Mouse (Mus musculus) embryonic stem cell, embryonic (primary cell): Measurements from ENCODE around the gene Ormdl3.

Source experiments
- CTCF ChIA-PET, 4 experiments: fragments of 300-600 bp in 2 of 4; fragments of 350-600 bp in 2 of 4; sonication (Branson Sonifier 250); formaldehyde crosslinking; loops; one replicate each; lab custom pipeline; 2022; ENCODE audit warnings: inconsistent platforms in 2 of 4; lab: Charles Lee
- POLR2A ChIA-PET, 4 experiments: fragments of 300-600 bp in 2 of 4; fragments of 350-600 bp in 2 of 4; sonication (Branson Sonifier 250); formaldehyde crosslinking; loops; one replicate each; lab custom pipeline; 2022; ENCODE audit warnings: antibody characterized with exemption in 4 of 4, inconsistent platforms in 1 of 4; lab: Charles Lee

Ormdl3 gene

GRCm38 (mm10) chr11:98595955-98596354, 8.8 kb upstream of the Ormdl3 start:
- CTCF ChIA-PET = interaction anchor here in 1 of 4 experiments (0.8 to 0.9 kb wide), 2 partner anchors 39 to 254 kb away, joined by 3 read pairs; no protein-coding TSS in a partner anchor
- POLR2A ChIA-PET = interaction anchor here in 1 of 4 experiments (4.5 kb wide), 1 partner anchor 8 kb away, joined by 49 read pairs; the partner anchor contains the start of gene Ormdl3

- CTCF ChIA-PET = interaction anchor here in 1 of 4 experiments (0.8 to 0.9 kb wide), 2 partner anchors 39 to 253 kb away, joined by 3 read pairs; no protein-coding TSS in a partner anchor
- POLR2A ChIA-PET = interaction anchor here in 1 of 4 experiments (4.5 kb wide), 1 partner anchor 8 kb away, joined by 49 read pairs; the partner anchor contains the start of gene Ormdl3
These were observed 8.3 kb upstream of the Ormdl3 start for GRCm38 (mm10) chr11:98595473-98595872.

GRCm38 (mm10) chr11:98595021-98595420, 7.9 kb upstream of the Ormdl3 start:
- CTCF ChIA-PET = interaction anchor here in 2 of 4 experiments (0.8 to 1.0 kb wide), 3 partner anchors 26 to 253 kb away, joined by 3 read pairs; no protein-coding TSS in a partner anchor
- POLR2A ChIA-PET = no interaction called here

DNA sequence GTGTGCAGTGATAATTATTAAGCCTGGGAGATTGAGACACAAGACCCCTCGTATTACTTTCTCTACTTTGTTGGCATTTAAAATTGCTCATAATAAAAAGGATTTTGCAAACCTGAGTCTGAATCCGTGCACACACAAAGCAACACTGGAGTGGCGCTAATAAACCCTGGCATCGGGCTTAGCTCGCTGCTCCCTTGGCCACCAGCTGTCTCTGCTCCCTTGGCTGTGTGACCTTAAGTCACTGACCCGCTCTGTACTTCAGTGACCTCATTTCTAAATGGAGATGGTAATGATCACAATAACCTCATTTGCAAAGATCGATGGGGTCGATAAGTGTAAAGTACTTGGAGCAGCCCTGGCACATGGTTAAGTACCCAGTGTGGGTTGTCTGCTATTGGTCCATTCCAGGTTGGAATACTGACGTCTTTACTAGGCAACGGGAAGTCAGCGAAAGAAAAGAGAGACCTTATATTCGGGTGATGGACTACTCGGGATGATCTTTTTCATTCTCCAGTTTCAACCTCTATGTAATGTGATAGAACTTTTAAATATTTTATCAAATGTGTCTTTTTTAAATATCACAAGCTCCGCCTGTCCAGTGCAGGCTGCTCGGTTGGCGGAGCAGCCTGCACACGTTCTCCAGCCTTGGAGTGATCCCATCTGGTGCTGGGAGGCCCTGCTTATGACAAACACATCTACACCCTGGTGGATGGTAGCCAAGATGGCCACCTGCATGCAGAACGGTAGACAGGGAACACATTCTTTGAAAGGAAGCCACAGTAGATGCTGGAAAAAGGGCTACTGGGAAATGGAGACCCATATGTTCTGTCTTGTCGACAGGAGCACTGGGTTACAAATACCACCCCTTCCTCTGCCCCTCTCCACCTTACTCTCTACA, 3.6 kb upstream of the Ormdl3 start:
- CTCF ChIA-PET = interaction anchor here in 2 of 4 experiments (0.9 to 4.4 kb wide), 2 partner anchors 8 to 11 kb away, joined by 3 to 25 read pairs; partner anchors contain the start of gene Lrrc3c (in 1 of the 2)
- POLR2A ChIA-PET = interaction anchor here in 3 of 4 experiments (0.6 to 5.1 kb wide), 4 partner anchors 8 to 11 kb away, joined by 4 to 68 read pairs (median 4); partner anchors contain the start of gene Lrrc3c (in 1 of the 3)

DNA sequence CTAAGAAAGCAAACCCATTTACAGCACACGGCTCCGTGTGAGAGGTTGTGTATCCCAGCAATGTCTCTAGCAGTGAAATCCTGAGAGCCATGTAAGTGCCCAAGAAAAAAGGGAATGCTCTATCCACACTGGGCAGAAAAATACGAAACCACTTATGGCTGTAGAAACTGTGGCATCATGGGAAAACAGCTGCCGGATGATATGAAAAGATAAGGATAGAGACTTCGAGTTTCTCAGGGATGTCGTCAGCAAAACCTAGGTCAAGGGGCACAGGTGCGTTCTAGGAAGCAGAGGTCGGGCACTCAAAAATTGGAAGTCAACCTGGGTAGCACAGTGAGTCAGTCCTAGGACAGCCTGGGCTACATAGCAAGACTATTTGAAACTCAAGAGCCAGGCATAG, 2.1 kb upstream of the Ormdl3 start:
- ChIA-PET CTCF (interaction anchor here (0.7 to 4.4 kb wide), 8 partner anchors 8 to 283 kb away, joined by 3 to 39 read pairs (median 5); partner anchors contain the start of gene Lrrc3c (in 2 of the 4)), POLR2A (interaction anchor here (0.6 to 5.1 kb wide), 16 partner anchors 9 to 796 kb away, joined by 3 to 68 read pairs (median 3); partner anchors contain the start of genes Psmd3 (in 2 of the 4), Lrrc3c (in 1 of the 4), Mien1 (in 1 of the 4) and Thra (in 1 of the 4))

GRCm38 (mm10) chr11:98588833-98589281, 1.7 kb upstream of the Ormdl3 start:
- POLR2A ChIA-PET = interaction anchor here (0.6 to 5.1 kb wide), 31 partner anchors 8 to 1731 kb away, joined by 3 to 68 read pairs (median 3); partner anchors contain the start of genes Psmd3 (in 3 of the 4), Lrrc3c (in 2 of the 4), Cdk12 (in 1 of the 4) and Eif1 (in 1 of the 4)
- CTCF ChIA-PET = interaction anchor here (0.6 to 4.4 kb wide), 16 partner anchors 8 to 284 kb away, joined by 3 to 39 read pairs (median 4); partner anchors contain the start of genes Lrrc3c (in 2 of the 4) and Mien1 (in 1 of the 4)

DNA sequence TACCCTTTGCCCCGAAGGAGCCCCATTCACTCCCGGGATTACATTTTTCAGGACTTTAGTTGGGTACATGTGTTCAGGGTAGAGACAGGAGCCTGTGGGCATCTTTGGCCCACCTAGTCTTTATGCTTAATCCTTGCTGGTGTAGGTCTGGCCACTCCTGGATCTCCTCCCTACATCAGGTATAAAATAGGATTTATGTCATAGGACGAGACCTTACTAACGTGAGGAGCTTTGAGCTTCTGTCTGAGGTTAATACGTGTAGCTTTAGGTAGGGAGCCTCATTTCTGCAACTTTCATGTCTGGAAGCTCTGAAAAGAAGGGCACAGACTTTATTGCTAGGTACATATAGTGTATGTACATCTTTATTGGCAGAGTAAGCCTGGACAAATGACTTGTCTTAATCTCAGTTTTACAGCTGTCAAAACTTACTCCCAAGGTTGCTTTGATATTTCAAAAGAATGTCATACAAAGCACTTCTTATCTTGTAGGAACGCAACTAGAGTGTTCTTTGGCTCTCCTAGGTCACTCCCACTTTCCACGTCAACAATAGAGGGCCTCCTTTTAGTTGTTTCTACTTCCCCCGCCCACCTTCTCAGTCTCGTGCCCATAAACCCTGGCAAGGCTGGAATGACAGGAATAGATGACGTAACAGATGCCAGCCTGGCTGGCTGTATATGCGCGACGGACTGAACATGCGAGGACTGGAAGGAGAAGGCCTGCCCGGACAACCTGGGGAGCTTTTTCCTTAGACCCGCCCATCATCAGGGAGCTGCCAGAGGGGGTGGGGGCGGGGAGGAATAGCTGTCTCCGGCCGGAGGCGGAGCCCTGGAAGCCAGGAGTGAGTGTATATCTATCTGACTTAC, 747 bp upstream of the Ormdl3 start:
- ChIA-PET CTCF (interaction anchor here (0.6 to 4.4 kb wide), 28 partner anchors 9 to 251 kb away, joined by 3 to 39 read pairs (median 4); partner anchors contain the start of genes Lrrc3c (in 2 of the 4), Erbb2 (in 1 of the 4), Mien1 (in 1 of the 4) and Psmd3 (in 1 of the 4)), POLR2A (interaction anchor here (0.6 to 5.1 kb wide), 66 partner anchors 9 to 1732 kb away, joined by 3 to 68 read pairs (median 4); partner anchors contain the start of genes Psmd3 (in 3 of the 4), Erbb2 (in 2 of the 4), Lrrc3c (in 2 of the 4) and Stard3 (in 2 of the 4))

- CTCF ChIA-PET = interaction anchor here (0.5 to 4.4 kb wide), 23 partner anchors 10 to 433 kb away, joined by 3 to 39 read pairs (median 5); partner anchors contain the start of genes Lrrc3c (in 2 of the 4), Psmd3 (in 1 of the 4) and Stard3 (in 1 of the 4)
- POLR2A ChIA-PET = interaction anchor here (0.6 to 5.1 kb wide), 46 partner anchors 7 to 804 kb away, joined by 3 to 68 read pairs (median 4); partner anchors contain the start of genes Psmd3 (in 3 of the 4), Erbb2 (in 2 of the 4), Lrrc3c (in 2 of the 4) and Nr1d1 (in 2 of the 4)
These were observed 879 bp downstream of the Ormdl3 start for GRCm38 (mm10) chr11:98586087-98586891.

GRCm38 (mm10) chr11:98584629-98585177, 2.5 kb downstream of the Ormdl3 start:
- CTCF ChIA-PET = no interaction called here
- POLR2A ChIA-PET = no interaction called here

DNA sequence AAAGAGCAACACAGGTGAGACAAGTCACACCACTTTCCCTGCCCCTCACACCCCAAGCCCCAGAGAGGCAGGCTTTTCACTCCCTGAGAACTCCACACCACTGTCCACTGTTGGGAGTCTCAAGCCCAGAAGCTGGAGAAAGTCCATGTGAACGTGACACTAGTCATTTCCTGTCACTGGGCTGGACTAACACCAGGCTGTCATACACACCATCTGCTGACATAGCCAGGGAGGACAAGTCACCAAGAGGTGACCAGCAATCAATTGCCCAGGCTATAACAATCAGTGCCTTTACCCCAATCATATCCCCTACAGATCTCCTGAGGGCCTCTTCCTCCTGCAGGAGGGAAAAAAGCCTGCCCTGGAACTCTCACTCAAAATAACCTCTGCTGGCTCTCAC, 3.0 kb downstream of the Ormdl3 start:
- ChIA-PET POLR2A (interaction anchor here in 1 of 4 experiments (1.1 kb wide), 1 partner anchor 97 kb away, joined by 3 read pairs; no protein-coding TSS in a partner anchor), CTCF (interaction anchor here in 3 of 4 experiments (0.6 to 1.9 kb wide), 11 partner anchors 13 to 397 kb away, joined by 3 to 9 read pairs (median 4); no protein-coding TSS in a partner anchor)

GRCm38 (mm10) chr11:98583571-98583970, 3.6 kb downstream of the Ormdl3 start:
- CTCF ChIA-PET = interaction anchor here in 3 of 4 experiments (0.6 to 1.9 kb wide), 12 partner anchors 14 to 396 kb away, joined by 3 to 9 read pairs (median 4); no protein-coding TSS in a partner anchor
- POLR2A ChIA-PET = interaction anchor here in 2 of 4 experiments (0.6 to 1.1 kb wide), 3 partner anchors 9 to 843 kb away, joined by 3 to 8 read pairs (median 3); no protein-coding TSS in a partner anchor

DNA sequence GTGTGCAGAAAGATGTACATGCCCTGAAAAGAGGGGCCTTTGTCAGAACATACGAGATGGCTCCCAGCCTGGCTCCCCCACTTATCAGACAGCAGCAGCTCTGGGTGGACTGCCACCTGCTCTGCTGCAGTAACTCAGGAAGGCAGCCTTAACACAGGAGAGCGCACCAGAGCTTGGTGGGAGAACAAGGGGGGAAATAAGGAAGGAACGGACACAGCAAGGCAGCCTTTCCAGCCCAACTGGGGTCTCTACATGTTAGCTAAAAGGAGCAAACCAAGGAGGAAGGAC, 4.0 kb downstream of the Ormdl3 start:
- ChIA-PET POLR2A (interaction anchor here in 2 of 4 experiments (0.6 to 1.1 kb wide), 3 partner anchors 9 to 843 kb away, joined by 3 to 8 read pairs (median 3); no protein-coding TSS in a partner anchor), CTCF (interaction anchor here in 2 of 4 experiments (0.6 to 1.9 kb wide), 8 partner anchors 14 to 450 kb away, joined by 3 to 9 read pairs (median 4); no protein-coding TSS in a partner anchor)

DNA sequence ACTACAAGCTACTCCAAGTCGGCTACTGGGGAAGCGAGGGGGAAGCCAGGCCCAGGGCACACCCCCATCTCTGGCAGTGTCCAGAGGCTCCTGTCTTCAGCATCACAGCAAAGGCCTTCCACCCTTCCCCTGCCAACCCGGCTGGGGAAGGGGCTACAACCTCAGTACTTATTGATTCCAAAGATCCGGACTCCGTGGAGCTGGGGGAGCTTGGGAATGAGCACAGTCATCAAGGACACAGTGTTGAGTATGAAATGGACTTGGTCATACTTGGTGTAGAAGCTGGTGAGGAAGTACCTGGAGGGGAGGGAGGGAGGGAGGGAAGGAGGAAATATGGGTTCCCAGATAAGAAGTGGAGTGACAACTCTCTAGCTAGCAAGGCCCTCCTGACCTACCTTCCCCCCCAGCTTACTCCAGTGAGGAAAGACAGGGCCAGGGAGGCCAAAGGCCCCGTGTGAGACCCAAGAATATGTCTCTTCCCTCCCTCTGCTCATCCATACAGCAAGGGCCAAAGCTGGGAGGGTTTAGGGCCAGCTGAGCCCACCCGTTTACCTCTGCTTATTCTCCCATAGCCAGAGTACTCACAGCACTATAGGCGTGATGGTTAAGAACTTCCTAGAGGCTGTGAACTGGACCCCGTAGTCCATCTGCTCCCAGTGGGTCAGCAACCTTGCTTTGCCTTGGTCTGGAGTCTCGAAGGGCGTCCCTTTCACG, 4.5 kb downstream of the Ormdl3 start:
- ChIA-PET POLR2A (interaction anchor here in 3 of 4 experiments (0.6 to 1.3 kb wide), 5 partner anchors 10 to 843 kb away, joined by 3 to 8 read pairs (median 3); no protein-coding TSS in a partner anchor), CTCF (interaction anchor here in 3 of 4 experiments (0.6 to 1.9 kb wide), 10 partner anchors 14 to 450 kb away, joined by 3 to 9 read pairs (median 3); no protein-coding TSS in a partner anchor)

GRCm38 (mm10) chr11:98582030-98582388, 5.2 kb downstream of the Ormdl3 start:
- ChIA-PET POLR2A (interaction anchor here in 2 of 4 experiments (0.7 to 1.3 kb wide), 4 partner anchors 15 to 378 kb away, joined by 3 to 4 read pairs (median 3); no protein-coding TSS in a partner anchor), CTCF (interaction anchor here in 3 of 4 experiments (1.0 to 2.1 kb wide), 5 partner anchors 14 to 185 kb away, joined by 3 to 9 read pairs (median 3); no protein-coding TSS in a partner anchor)
